Comparison of ENCODE assay signal across 8 mouse cellular contexts in the genomic region with DNA sequence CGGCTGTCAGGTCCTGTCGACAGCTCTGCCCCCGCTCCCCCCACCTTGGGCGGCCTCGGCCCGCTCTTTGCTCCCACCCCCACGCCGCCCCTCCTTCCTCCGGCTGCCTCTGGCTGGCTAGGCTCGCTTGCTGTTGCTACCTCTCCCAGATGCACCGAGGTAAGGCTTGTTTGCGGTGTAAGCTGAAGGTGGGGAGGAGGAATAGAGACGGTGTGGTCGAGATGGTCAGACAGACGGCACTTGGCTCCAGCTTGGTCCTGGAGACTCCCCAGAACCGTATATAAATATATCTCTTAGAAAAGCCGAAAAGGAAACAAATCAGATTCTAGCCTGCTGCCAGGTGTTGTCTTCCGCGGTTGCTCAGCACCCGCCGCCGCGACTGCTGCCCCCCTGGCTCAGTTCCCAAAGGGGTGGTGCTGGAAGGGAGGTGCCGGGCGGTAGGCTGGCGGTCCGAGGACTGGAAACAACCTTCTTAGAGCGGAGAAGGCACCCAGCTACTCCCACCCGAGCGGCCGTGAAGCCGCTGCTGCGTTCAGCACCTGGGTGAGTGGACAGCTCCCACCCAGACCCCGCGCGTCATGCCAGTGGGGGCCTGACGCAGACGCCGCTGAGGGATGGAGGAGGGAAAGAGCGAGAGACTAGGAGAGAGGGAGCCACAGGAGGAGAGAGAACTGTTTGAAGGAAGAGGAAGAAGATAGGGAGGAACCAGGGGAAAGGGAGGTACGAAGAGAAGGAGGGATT. TPM values are rescaled to one million over a fixed set of nuclear protein-coding genes. Genes with fewer than 3 reads are reported as not detected.
DNase-seq lines count a peak whose midpoint lies in the region; ATAC-seq lines count a peak whose summit lies in the region.
"Had no signal": no experiment of that assay in that cellular context is flagged by ENCODE, and none has a peak within 500 bp of the region (broad histone marks: within the 10 kb centered on the region; RNA-seq: fewer than 3 reads in every experiment).

A gene (minus strand): TSS at position 320 of the 741 bp plus-strand sequence.

- peak within 1 kb of the TSS; percentile 39 for H3K4me2 ChIP-seq in limb, embryonic 11.5 days (ENCODE audit: low read depth, severe bottlenecking)
- H3K4me2 ChIP-seq in midbrain, embryonic 12.5 days (replicated peaks) = peak within 1 kb of the TSS; percentile 86
- H3K4me2 ChIP-seq in stomach, embryonic 15.5 days = peak within 1 kb of the TSS; percentile 61

- ATAC-seq in limb, embryonic 11.5 days (ENCODE audit: insufficient number of reproducible peaks, low FRiP score, low TSS enrichment, low read depth) = peak; percentile 72; the same call in 1 of the 2 replicates
- ATAC-seq in midbrain, embryonic 12.5 days (ENCODE audit: low FRiP score, low read depth) = peak; percentile 76
- ATAC-seq in stomach, embryonic 15.5 days (ENCODE audit: insufficient read depth, low FRiP score, low read depth) = peak; percentile 81

- peak within 1 kb of the TSS; percentile 12; the same call in 1 of the 2 replicates for H3K4me3 ChIP-seq in limb, embryonic 11.5 days (ENCODE audit: low read depth, low read length)
- peak within 1 kb of the TSS; percentile 49 for H3K4me3 ChIP-seq in midbrain, embryonic 12.5 days
- H3K4me3 ChIP-seq in stomach, embryonic 15.5 days (replicated peaks) = peak within 1 kb of the TSS; percentile 27

- no peaks in the 10 kb centered on the region for H3K9me3 ChIP-seq in limb, embryonic 11.5 days (ENCODE audit: control insufficient read depth, low read length)
- no peaks in the 10 kb centered on the region for H3K9me3 ChIP-seq in midbrain, embryonic 12.5 days
- no peaks in the 10 kb centered on the region for H3K9me3 ChIP-seq in stomach, embryonic 15.5 days

- intact Hi-C loops in gastrocnemius, postnatal 36 days (cut with DNase I) = no loop called here

- peak; percentile 46 for DNase-seq in adrenal gland, adult 8-10 months
- DNase-seq in cerebellum, postnatal 4 days (ENCODE audit: low spot score in 2 of 2) = peak; percentile 46 to 71
- DNase-seq in gastrocnemius, postnatal 36 days = peak; percentile 22 to 26
- DNase-seq in kidney, adult 18-20 months = peak; percentile 45
- peak; percentile 91 for DNase-seq in limb, embryonic 11.5 days (ENCODE audit: low spot score)

- H3K4me1 ChIP-seq in limb, embryonic 11.5 days (ENCODE audit: control insufficient read depth, insufficient read depth, low read length) = 0 out of 2 replicates have a peak, but pooled peaks cover 5% of the 10 kb centered on the region
- H3K4me1 ChIP-seq in midbrain, embryonic 12.5 days = peaks cover 20% of the 10 kb centered on the region
- peaks cover 6% of the 10 kb centered on the region; the same call in 1 of the 2 replicates for H3K4me1 ChIP-seq in stomach, embryonic 15.5 days

- no peak within 1 kb of the TSS for H3K9ac ChIP-seq in limb, embryonic 11.5 days (ENCODE audit: low read length)
- H3K9ac ChIP-seq in midbrain, embryonic 12.5 days (replicated peaks) = peak within 1 kb of the TSS; percentile 62
- H3K9ac ChIP-seq in stomach, embryonic 15.5 days = no peak within 1 kb of the TSS

- no peak within 1 kb of the TSS for H3K27ac ChIP-seq in limb, embryonic 11.5 days (replicated peaks; ENCODE audit: low read depth, low read length)
- peak within 1 kb of the TSS; percentile 50 for H3K27ac ChIP-seq in midbrain, embryonic 12.5 days (replicated peaks)
- no peak within 1 kb of the TSS for H3K27ac ChIP-seq in stomach, embryonic 15.5 days
- H3K27ac ChIP-seq: macrophage had no signal

- no peaks in the 10 kb centered on the region for H3K36me3 ChIP-seq in limb, embryonic 11.5 days (ENCODE audit: control insufficient read depth, insufficient read depth, low read length)
- H3K36me3 ChIP-seq in midbrain, embryonic 12.5 days = no peaks in the 10 kb centered on the region
- no peaks in the 10 kb centered on the region for H3K36me3 ChIP-seq in stomach, embryonic 15.5 days

- peaks cover 31% of the 10 kb centered on the region for H3K27me3 ChIP-seq in limb, embryonic 11.5 days (ENCODE audit: control insufficient read depth, insufficient read depth, low read length)
- peaks cover 47% of the 10 kb centered on the region for H3K27me3 ChIP-seq in midbrain, embryonic 12.5 days
- peaks cover 32% of the 10 kb centered on the region for H3K27me3 ChIP-seq in stomach, embryonic 15.5 days (replicated peaks)

- WGBS in limb, embryonic 11.5 days = 2% methylated on average over 41 of the region's 41 CpGs
- under 1% methylated on average over 41 of the region's 41 CpGs for WGBS in midbrain, embryonic 12.5 days
- WGBS in stomach, embryonic 15.5 days = under 1% methylated on average over 41 of the region's 41 CpGs

RNA-seq across cellular contexts. Expression of the gene that starts here (rescaled TPM):
- total RNA-seq in adrenal gland, adult 8-10 months (2022) = 1 to 10 TPM in 1 of 4 experiments, under 1 TPM in 3; 0.35 to 1.0 (median 0.79) TPM
- total RNA-seq in gastrocnemius, postnatal 36 days (2021) = under 1 TPM; 0.12 to 0.18 TPM
- polyA plus RNA-seq in limb, embryonic 11.5 days (2014; fragmentation: Nextera tagmentation; extraction: Ambion mirVana) = not detected in 2 replicates
- polyA plus RNA-seq in midbrain, embryonic 12.5 days (2016; fragmentation: Nextera tagmentation; extraction: Ambion mirVana) = 0.96 and 1.3 TPM in 2 replicates
- polyA plus RNA-seq in stomach, embryonic 15.5 days (2015; fragmentation: Nextera tagmentation; extraction: Ambion mirVana) = 0.18 and 0.21 TPM in 2 replicates
- polyA plus RNA-seq: macrophage had no signal

Comparison
In these comparisons a context has a peak if more than half of its experiments do, and no peak if none do; other contexts are left out.
1. Peak in DNase-seq in gastrocnemius, postnatal 36 days; RNA of the gene not detected or under 1 TPM.
2. Peak in DNase-seq, ATAC-seq, H3K4me3 ChIP-seq and H3K4me2 ChIP-seq in limb, embryonic 11.5 days; RNA of the gene not detected or under 1 TPM.
3. Peak in ATAC-seq, H3K4me3 ChIP-seq and H3K4me2 ChIP-seq in stomach, embryonic 15.5 days; RNA of the gene not detected or under 1 TPM.
4. DNase-seq: peak in every context shown above with its lines; median percentile 91 in limb, embryonic 11.5 days; 58 in cerebellum, postnatal 4 days; 46 in adrenal gland, adult 8-10 months; 45 in kidney, adult 18-20 months; 24 in gastrocnemius, postnatal 36 days.